Mouse (Mus musculus): ENCODE data around the gene Syngr2. TPM values are rescaled to one million over a fixed set of nuclear protein-coding genes. Genes with fewer than 3 reads are reported as not detected.
A peak's percentile ranks its signal among the peaks of the same experiment; 100 is the strongest.

Syngr2 gene
- polyA plus RNA-seq, 1 experiment from 2014 or later, result 17.4 TPM

GRCm38 (mm10) chr11:117769683-117770047, 39.8 kb upstream of the Syngr2 start:
- Histone ChIP-seq H3K9me3 (ENCODE audit: control insufficient read depth, low read length) (no peaks in the 10 kb centered on the region), H3K9ac (ENCODE audit: low read depth, low read length) (no peak overlapping the region), H3K27ac (ENCODE audit: low read depth, low read length) (no peak overlapping the region), H3K4me2 (ENCODE audit: low read length) (no peak overlapping the region), H3K36me3 (ENCODE audit: control insufficient read depth, insufficient read depth, low read length) (peaks cover 3% of the 10 kb centered on the region), H3K4me1 (ENCODE audit: control insufficient read depth, insufficient read depth, low read depth, low read length) (peaks cover 7% of the 10 kb centered on the region; the same call in 1 of the 2 replicates), H3K27me3 (replicated peaks; ENCODE audit: control insufficient read depth, insufficient read depth, low read length) (no peaks in the 10 kb centered on the region), H3K4me3 (ENCODE audit: low read length) (no peak overlapping the region)
- ATAC-seq, result 0 out of 2 replicates have a peak, but pooled peaks have one; percentile 17
- 56% methylated on average over 7 of the region's 7 CpGs for WGBS

- Histone ChIP-seq H3K4me3 (ENCODE audit: low read length) (no peak overlapping the region), H3K27me3 (replicated peaks; ENCODE audit: control insufficient read depth, insufficient read depth, low read length) (no peaks in the 10 kb centered on the region), H3K36me3 (ENCODE audit: control insufficient read depth, insufficient read depth, low read length) (no peaks in the 10 kb centered on the region; the same call in 1 of the 2 replicates), H3K9me3 (ENCODE audit: control insufficient read depth, low read length) (no peaks in the 10 kb centered on the region), H3K4me2 (ENCODE audit: low read length) (no peak overlapping the region), H3K4me1 (ENCODE audit: control insufficient read depth, insufficient read depth, low read depth, low read length) (peaks cover 7% of the 10 kb centered on the region; the same call in 1 of the 2 replicates), H3K27ac (ENCODE audit: low read depth, low read length) (no peak overlapping the region; the same call in 1 of the 2 replicates), H3K9ac (ENCODE audit: low read depth, low read length) (no peak overlapping the region)
- 0 out of 2 replicates have a peak, but pooled peaks have one; percentile 44 for ATAC-seq
- WGBS, result 67% methylated on average over 10 of the region's 10 CpGs
These were observed 39.1 kb upstream of the Syngr2 start for GRCm38 (mm10) chr11:117770407-117770806.

GRCm38 (mm10) chr11:117772352-117772751, 37.1 kb upstream of the Syngr2 start:
- 96% methylated on average over 7 of the region's 7 CpGs for WGBS
- ATAC-seq, result no peak

GRCm38 (mm10) chr11:117774925-117775324, 34.5 kb upstream of the Syngr2 start:
- no peak overlapping the region for H3K4me3 ChIP-seq (ENCODE audit: low read length)
- H3K36me3 ChIP-seq (ENCODE audit: control insufficient read depth, insufficient read depth, low read length), result no peaks in the 10 kb centered on the region
- H3K4me2 ChIP-seq (ENCODE audit: low read length), result no peak overlapping the region
- H3K9ac ChIP-seq (ENCODE audit: low read depth, low read length), result no peak overlapping the region
- no peaks in the 10 kb centered on the region for H3K9me3 ChIP-seq (ENCODE audit: control insufficient read depth, low read length)
- WGBS, result 91% methylated on average over 10 of the region's 10 CpGs
- no peak for ATAC-seq
- no peak overlapping the region for H3K27ac ChIP-seq (ENCODE audit: low read depth, low read length)
- H3K4me1 ChIP-seq (ENCODE audit: control insufficient read depth, insufficient read depth, low read depth, low read length), result peaks cover 14% of the 10 kb centered on the region
- H3K27me3 ChIP-seq (replicated peaks; ENCODE audit: control insufficient read depth, insufficient read depth, low read length), result no peaks in the 10 kb centered on the region

More at GRCm38 (mm10) chr11:117772352-117772751, 37.1 kb upstream of the Syngr2 start:
- Histone ChIP-seq H3K27ac (ENCODE audit: low read depth, low read length) (no peak overlapping the region), H3K4me3 (ENCODE audit: low read length) (no peak overlapping the region), H3K4me1 (ENCODE audit: control insufficient read depth, insufficient read depth, low read depth, low read length) (peaks cover 7% of the 10 kb centered on the region; the same call in 1 of the 2 replicates), H3K4me2 (ENCODE audit: low read length) (no peak overlapping the region), H3K9me3 (ENCODE audit: control insufficient read depth, low read length) (no peaks in the 10 kb centered on the region), H3K36me3 (ENCODE audit: control insufficient read depth, insufficient read depth, low read length) (no peaks in the 10 kb centered on the region), H3K27me3 (replicated peaks; ENCODE audit: control insufficient read depth, insufficient read depth, low read length) (no peaks in the 10 kb centered on the region), H3K9ac (ENCODE audit: low read depth, low read length) (no peak overlapping the region)

- H3K27me3 ChIP-seq (replicated peaks; ENCODE audit: control insufficient read depth, insufficient read depth, low read length), result peaks cover 4% of the 10 kb centered on the region
- H3K36me3 ChIP-seq (ENCODE audit: control insufficient read depth, insufficient read depth, low read length), result no peaks in the 10 kb centered on the region
- no peak overlapping the region for H3K9ac ChIP-seq (ENCODE audit: low read depth, low read length)
- no peak overlapping the region for H3K4me2 ChIP-seq (ENCODE audit: low read length)
- 93% methylated on average over 13 of the region's 13 CpGs for WGBS
- H3K27ac ChIP-seq (ENCODE audit: low read depth, low read length), result no peak overlapping the region
- no peak for ATAC-seq
- H3K9me3 ChIP-seq (ENCODE audit: control insufficient read depth, low read length), result no peaks in the 10 kb centered on the region
- H3K4me3 ChIP-seq (ENCODE audit: low read length), result no peak overlapping the region
- H3K4me1 ChIP-seq (ENCODE audit: control insufficient read depth, insufficient read depth, low read depth, low read length), result peaks cover 15% of the 10 kb centered on the region
These were observed 33.9 kb upstream of the Syngr2 start for GRCm38 (mm10) chr11:117775540-117775939.

GRCm38 (mm10) chr11:117776085-117776792, 33.2 kb upstream of the Syngr2 start:
- Histone ChIP-seq H3K9ac (ENCODE audit: low read depth, low read length) (no peak overlapping the region), H3K4me2 (ENCODE audit: low read length) (no peak overlapping the region), H3K36me3 (ENCODE audit: control insufficient read depth, insufficient read depth, low read length) (no peaks in the 10 kb centered on the region), H3K4me1 (ENCODE audit: control insufficient read depth, insufficient read depth, low read depth, low read length) (peaks cover 21% of the 10 kb centered on the region), H3K27ac (ENCODE audit: low read depth, low read length) (no peak overlapping the region), H3K4me3 (ENCODE audit: low read length) (no peak overlapping the region), H3K9me3 (ENCODE audit: control insufficient read depth, low read length) (no peaks in the 10 kb centered on the region), H3K27me3 (replicated peaks; ENCODE audit: control insufficient read depth, insufficient read depth, low read length) (peaks cover 8% of the 10 kb centered on the region)
- ATAC-seq, result no peak
- 88% methylated on average over 14 of the region's 14 CpGs for WGBS

- no peak for ATAC-seq
- Histone ChIP-seq H3K9me3 (ENCODE audit: control insufficient read depth, low read length) (no peaks in the 10 kb centered on the region), H3K27ac (ENCODE audit: low read depth, low read length) (no peak overlapping the region), H3K4me1 (ENCODE audit: control insufficient read depth, insufficient read depth, low read depth, low read length) (peaks cover 22% of the 10 kb centered on the region), H3K4me2 (ENCODE audit: low read length) (no peak overlapping the region), H3K9ac (ENCODE audit: low read depth, low read length) (no peak overlapping the region), H3K27me3 (replicated peaks; ENCODE audit: control insufficient read depth, insufficient read depth, low read length) (peaks cover 15% of the 10 kb centered on the region), H3K36me3 (ENCODE audit: control insufficient read depth, insufficient read depth, low read length) (no peaks in the 10 kb centered on the region), H3K4me3 (ENCODE audit: low read length) (no peak overlapping the region)
- WGBS, result 81% methylated on average over 5 of the region's 5 CpGs
These were observed 32.4 kb upstream of the Syngr2 start for GRCm38 (mm10) chr11:117777111-117777510.

- Histone ChIP-seq H3K9me3 (ENCODE audit: control insufficient read depth, low read length) (no peaks in the 10 kb centered on the region), H3K36me3 (ENCODE audit: control insufficient read depth, insufficient read depth, low read length) (no peaks in the 10 kb centered on the region), H3K4me3 (ENCODE audit: low read length) (no peak overlapping the region), H3K9ac (ENCODE audit: low read depth, low read length) (no peak overlapping the region), H3K4me2 (ENCODE audit: low read length) (no peak overlapping the region), H3K4me1 (ENCODE audit: control insufficient read depth, insufficient read depth, low read depth, low read length) (peaks cover 26% of the 10 kb centered on the region), H3K27ac (ENCODE audit: low read depth, low read length) (no peak overlapping the region), H3K27me3 (replicated peaks; ENCODE audit: control insufficient read depth, insufficient read depth, low read length) (peaks cover 17% of the 10 kb centered on the region)
- ATAC-seq, result no peak
- WGBS, result 94% methylated on average over 11 of the region's 11 CpGs
These were observed 31.4 kb upstream of the Syngr2 start for GRCm38 (mm10) chr11:117778031-117778430.

GRCm38 (mm10) chr11:117778851-117779433, 30.5 kb upstream of the Syngr2 start:
- Histone ChIP-seq H3K9me3 (ENCODE audit: control insufficient read depth, low read length) (no peaks in the 10 kb centered on the region), H3K4me1 (ENCODE audit: control insufficient read depth, insufficient read depth, low read depth, low read length) (peaks cover 31% of the 10 kb centered on the region), H3K27me3 (replicated peaks; ENCODE audit: control insufficient read depth, insufficient read depth, low read length) (peaks cover 19% of the 10 kb centered on the region), H3K27ac (ENCODE audit: low read depth, low read length) (peak overlapping the region; percentile 42; the same call in 1 of the 2 replicates), H3K4me2 (ENCODE audit: low read length) (peak overlapping the region; percentile 55; the same call in 1 of the 2 replicates), H3K9ac (ENCODE audit: low read depth, low read length) (no peak overlapping the region), H3K4me3 (ENCODE audit: low read length) (no peak overlapping the region), H3K36me3 (ENCODE audit: control insufficient read depth, insufficient read depth, low read length) (no peaks in the 10 kb centered on the region)
- 71% methylated on average over 12 of the region's 12 CpGs for WGBS
- no peak for ATAC-seq

All from hindbrain, embryonic 16.5 days (tissue).